Mouse (Mus musculus) bone marrow macrophage, adult 2 months (primary cell): ENCODE measurements around the gene Olfr20. TPM values are rescaled to one million over a fixed set of nuclear protein-coding genes. Genes with fewer than 3 reads are reported as not detected.

Experiments
- H3K27ac ChIP-seq: 2 replicates; pipeline ENCODE4 v1.5.1; 2012; ENCODE audit warnings: low read depth, low read length; ENCODE audit not compliant: insufficient read depth
- H3K4me1 ChIP-seq: 2 replicates; pipeline ENCODE4 v1.6.1; 2012; ENCODE audit warnings: low read length; ENCODE audit not compliant: control insufficient read depth, insufficient read depth
- H3K4me3 ChIP-seq: 2 replicates; pipeline ENCODE4 v1.5.1; 2012; ENCODE audit warnings: mild to moderate bottlenecking, low read length, moderate library complexity; ENCODE audit not compliant: insufficient read depth
- CTCF ChIP-seq: IDR thresholded peaks from 2 replicates; pipeline ENCODE4 v1.5.1; 2012; ENCODE audit warnings: low read depth, mild to moderate bottlenecking, low read length, moderate library complexity
- POLR2A ChIP-seq: IDR thresholded peaks from 2 replicates; pipeline ENCODE4 v1.6.1; 2012; ENCODE audit warnings: mild to moderate bottlenecking, low read depth, low read length, borderline replicate concordance
- polyA plus RNA-seq: library from polyadenylated mRNA; stranded (reverse); fragments of >200 nt; gene quantifications from 2 replicates; pipeline ENCODE4 v1.2.4, GENCODE M21; 2012; ENCODE audit not compliant: missing spikeins, insufficient read depth, insufficient read length

The Olfr20 gene
- polyA plus RNA-seq, 1 experiment, result not detected

DNA sequence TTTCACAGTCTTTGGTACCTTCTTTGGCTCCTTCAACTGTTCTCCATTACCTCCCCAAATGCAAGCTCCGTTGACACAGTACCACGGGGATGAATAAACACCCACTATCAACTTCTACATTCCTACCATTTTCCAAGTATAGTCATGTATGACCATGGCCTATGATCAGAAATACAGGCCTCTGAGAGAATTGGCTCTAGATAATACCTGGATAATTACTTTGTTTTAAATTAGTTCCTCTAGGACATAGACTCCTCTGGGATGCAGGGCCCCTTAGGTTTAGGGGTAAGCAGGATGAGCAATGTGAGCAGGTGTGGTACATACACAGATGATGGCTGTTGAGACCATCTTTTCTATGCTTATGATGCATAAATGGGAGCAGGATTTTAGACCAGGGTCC lies 20.4 kb downstream of the Olfr20 start, which contains the start of gene Olfr376:
Olfr376 (plus strand) TSS at position 301 of the 400 bp plus-strand sequence.
- Histone ChIP-seq H3K4me3 (no peak within 1 kb of the TSS), H3K27ac (no peak within 1 kb of the TSS), H3K4me1 (no peaks in the 10 kb centered on the region)
- TF ChIP-seq CTCF (no peak), POLR2A (no peak)

DNA sequence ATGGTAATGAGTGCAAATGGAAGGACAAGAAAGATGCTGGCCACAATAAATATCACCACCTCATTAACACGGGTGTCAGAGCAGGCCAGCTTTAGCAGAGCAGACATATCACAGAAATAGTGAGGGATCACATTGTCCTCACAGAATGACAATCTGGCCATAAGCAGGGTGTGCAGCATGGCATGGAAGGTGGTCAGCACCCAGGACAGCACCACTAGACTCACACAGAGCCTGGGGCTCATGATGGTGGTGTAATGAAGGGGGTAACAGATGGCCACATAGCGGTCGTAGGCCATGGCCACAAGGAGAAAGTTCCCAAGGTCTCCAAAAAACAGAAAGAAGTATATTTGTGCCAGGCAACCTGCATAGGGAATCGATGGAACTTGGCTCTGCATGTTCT lies 44.8 kb downstream of the Olfr20 start:
- Histone ChIP-seq H3K4me3 (no peak overlapping the region), H3K27ac (no peak overlapping the region), H3K4me1 (no peaks in the 10 kb centered on the region)
- TF ChIP-seq POLR2A, result no peak
- no peak for TF ChIP-seq CTCF

DNA sequence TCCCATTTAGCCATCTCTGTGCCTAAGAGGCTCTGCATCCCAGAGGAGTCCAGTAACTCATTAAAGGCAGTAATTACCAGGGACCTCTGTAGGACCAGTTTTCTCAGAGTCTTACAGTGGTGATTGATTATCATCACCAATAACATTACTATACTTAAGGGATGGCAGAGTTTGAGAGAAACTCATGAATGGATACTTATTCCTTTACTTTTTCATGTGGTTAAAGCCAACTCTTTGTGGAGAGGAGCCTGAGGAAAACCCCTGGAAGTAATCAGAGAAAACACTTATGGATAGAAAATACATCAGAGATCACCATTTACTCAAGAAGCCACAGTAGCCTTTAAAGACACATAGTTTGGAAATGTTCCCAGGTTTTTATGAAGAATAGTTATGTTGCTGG lies 48.9 kb downstream of the Olfr20 start, which contains the start of gene Olfr1:
Olfr1 (minus strand) TSS at position 101 of the 400 bp plus-strand sequence.
- H3K4me3 ChIP-seq, result no peak within 1 kb of the TSS
- no peak within 1 kb of the TSS for H3K27ac ChIP-seq
- no peaks in the 10 kb centered on the region for H3K4me1 ChIP-seq
- no peak for TF ChIP-seq POLR2A
- TF ChIP-seq CTCF, result no peak

Other genes with a start within 250 kb of the Olfr20 start
- gene Haspin, start 212.5 kb upstream of the Olfr20 start, polyA plus RNA-seq, result 8.7 and 9.0 TPM in 2 replicates
- gene P2rx5, start 190.4 kb upstream of the Olfr20 start, polyA plus RNA-seq, result not detected in 2 replicates
- 41.3 and 43.1 TPM in 2 replicates for gene Emc6, start 173.7 kb upstream of the Olfr20 start, polyA plus RNA-seq
- 35.4 and 37.3 TPM in 2 replicates for gene Tax1bp3, start 173.7 kb upstream of the Olfr20 start, polyA plus RNA-seq
- 48.2 and 49.7 TPM in 2 replicates for gene Ctns, start 151.7 kb upstream of the Olfr20 start, polyA plus RNA-seq
- gene Shpk, start 151.3 kb upstream of the Olfr20 start, polyA plus RNA-seq, result 3.3 and 4.0 TPM in 2 replicates
- not detected in 2 replicates for gene Trpv1, start 116.5 kb upstream of the Olfr20 start, polyA plus RNA-seq
- not detected in 2 replicates for gene Trpv3, start 83.4 kb upstream of the Olfr20 start, polyA plus RNA-seq
- gene Aspa, start 21.2 kb upstream of the Olfr20 start, polyA plus RNA-seq, result 0.25 TPM in 1 of 2 replicates, not detected in the other
- gene Gm49340, start 21.0 kb upstream of the Olfr20 start, polyA plus RNA-seq, result not detected in 2 replicates
- not detected in 2 replicates for gene Spata22, start 21.0 kb upstream of the Olfr20 start, polyA plus RNA-seq
- not detected in 2 replicates for gene Olfr376, start 20.5 kb downstream of the Olfr20 start, polyA plus RNA-seq
- not detected in 2 replicates for gene Olfr1, start 48.8 kb downstream of the Olfr20 start, polyA plus RNA-seq
- gene Olfr378, start 77.7 kb downstream of the Olfr20 start, polyA plus RNA-seq, result not detected in 2 replicates
- gene Olfr380, start 106.7 kb downstream of the Olfr20 start, polyA plus RNA-seq, result not detected in 2 replicates
- gene Olfr381, start 140.8 kb downstream of the Olfr20 start, polyA plus RNA-seq, result not detected in 2 replicates
- gene Olfr382, start 166.4 kb downstream of the Olfr20 start, polyA plus RNA-seq, result not detected in 2 replicates
- not detected in 2 replicates for gene Olfr385, start 242.2 kb downstream of the Olfr20 start, polyA plus RNA-seq
- gene Olfr384, start 247.8 kb downstream of the Olfr20 start, polyA plus RNA-seq, result not detected in 2 replicates